Mouse (Mus musculus) right cerebral cortex, postnatal 10 days (tissue): Measurements from ENCODE around the gene Rassf4.

Experiments
- DNase-seq, 2 experiments: peaks; one replicate each; pipeline ENCODE4 v3.0.0; 2021; ENCODE audit warnings: low spot score in 2 of 2

Rassf4 gene

DNA sequence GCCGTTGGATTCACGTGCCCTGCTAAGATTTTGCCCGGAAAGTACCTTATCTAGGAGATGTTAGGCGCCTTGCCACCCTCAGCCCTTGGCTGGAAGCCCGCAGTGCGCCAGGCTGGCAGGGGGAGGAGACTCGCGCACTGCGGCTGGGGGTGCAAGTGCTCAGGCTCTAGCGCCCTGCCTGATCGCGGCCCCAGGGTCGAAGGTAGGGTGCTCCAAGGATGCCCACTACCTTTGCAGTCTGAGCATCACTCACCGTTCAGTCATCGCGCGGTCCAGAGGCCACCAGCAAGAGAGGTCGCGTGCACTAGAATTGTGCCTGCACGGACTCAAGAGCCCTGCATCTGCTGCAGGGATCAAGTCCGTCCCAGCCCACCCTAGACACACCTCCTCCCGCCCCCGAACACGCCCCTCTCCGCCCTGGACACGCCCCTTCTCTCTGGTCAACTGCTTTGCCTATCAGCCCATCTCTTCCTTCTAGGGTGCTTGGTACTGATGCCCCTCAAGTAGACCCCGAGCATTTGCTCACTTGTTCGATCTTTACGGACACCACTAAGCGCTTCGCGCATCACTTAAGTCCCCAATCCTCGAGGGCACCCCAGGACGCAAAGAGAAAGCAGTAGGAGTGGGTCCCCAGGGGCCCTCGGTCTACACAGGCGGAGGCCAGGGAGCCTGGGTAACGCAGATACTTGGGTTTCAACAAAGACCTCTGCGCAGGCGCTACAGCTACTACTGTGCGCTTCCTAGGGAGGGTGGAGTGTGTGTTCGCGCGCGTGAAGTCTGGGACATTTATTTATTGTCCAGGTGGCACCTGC is at the start of gene Rassf4:
Gene Rassf4 (minus strand): TSS at position 482 of the 812 bp plus-strand sequence.
- DNase-seq = peak; percentile 77 to 79

DNA sequence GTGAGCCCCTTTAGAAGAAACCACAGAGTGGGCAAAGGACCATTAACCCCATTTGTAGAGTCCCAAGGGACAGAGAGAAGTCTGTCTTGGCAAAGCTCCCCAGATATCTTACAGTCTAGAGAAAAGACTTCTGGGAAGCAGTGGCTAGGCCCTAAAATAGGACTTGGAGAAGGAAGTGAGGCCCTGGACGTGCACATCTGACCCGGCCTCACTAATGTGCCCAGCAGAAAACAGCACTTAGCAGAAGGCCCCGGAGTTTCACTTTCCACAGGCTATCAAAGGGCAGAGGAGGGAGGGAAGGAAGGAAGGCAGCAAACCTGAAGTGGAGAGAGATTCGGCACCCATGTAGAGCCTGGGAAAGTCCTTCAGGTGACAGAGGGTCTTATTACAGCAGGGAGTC is 45.2 kb upstream of the Rassf4 start:
- DNase-seq = peak in 1 of 2 experiments; percentile 36

- no peak for DNase-seq
Measured at GRCm38 (mm10) chr6:116718361-116718760, 44.6 kb upstream of the Rassf4 start.

DNA sequence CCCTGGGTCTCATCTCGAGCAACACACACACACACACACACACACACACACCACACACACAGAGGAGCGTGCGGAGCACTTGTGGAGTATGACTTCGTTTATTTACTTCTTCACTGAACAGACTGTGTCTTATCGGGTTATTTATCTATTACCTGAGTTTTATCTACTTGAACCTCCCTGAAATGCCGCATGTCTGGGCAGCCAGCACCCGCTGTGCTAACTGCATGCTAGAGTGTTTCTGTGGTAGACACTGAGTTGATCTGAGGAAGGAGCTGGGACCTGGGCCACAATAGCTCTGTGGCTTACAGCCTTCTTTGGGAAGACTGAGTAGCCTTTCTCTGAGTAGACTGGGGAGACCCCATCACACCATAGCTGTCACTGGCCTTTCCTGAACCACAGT is 44.1 kb upstream of the Rassf4 start:
- no peak for DNase-seq

- DNase-seq = no peak
Measured at GRCm38 (mm10) chr6:116716666-116717065, 42.9 kb upstream of the Rassf4 start, which contains the start of gene Tmem72. Gene Tmem72 (minus strand): TSS chr6:116716913.

DNA sequence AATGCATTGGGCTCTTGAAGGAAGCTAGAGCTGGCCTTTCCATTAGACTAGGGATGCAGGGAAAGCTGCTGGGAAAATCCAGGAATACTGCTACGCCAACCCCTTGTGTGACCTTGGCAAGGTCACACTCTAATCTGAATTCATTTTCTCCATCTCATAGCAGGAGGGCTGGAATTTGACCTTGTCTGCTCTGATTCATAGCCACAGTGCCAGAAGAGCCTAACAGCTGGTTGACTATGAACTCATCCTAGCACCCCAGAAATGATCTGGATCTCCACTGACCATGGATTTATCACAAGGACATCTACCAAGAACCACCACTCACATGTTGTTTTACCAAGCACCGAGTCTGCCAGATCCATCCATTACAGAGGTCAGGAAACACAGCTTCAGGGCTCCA is 41.4 kb upstream of the Rassf4 start:
- no peak for DNase-seq

DNA sequence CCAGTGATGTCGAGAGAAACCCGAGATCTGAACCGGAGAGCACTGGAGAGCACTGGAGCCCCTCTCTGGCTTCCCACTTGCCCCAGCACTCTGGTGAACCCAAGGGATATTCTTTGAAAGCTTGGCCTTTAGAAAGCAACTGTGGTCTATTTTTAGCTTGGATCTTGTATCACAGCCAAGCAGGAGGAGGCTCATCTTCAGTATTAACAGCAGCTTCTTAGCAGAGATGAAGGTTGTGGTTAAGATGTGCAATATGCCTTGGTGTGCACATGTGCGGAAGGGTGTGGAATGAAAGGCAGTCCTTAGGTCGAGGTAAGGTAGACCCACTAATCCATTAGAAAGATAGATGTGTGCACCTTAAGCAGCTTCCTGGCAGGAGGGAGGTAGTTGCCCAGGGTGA is 40.8 kb upstream of the Rassf4 start:
- no peak for DNase-seq

GRCm38 (mm10) chr6:116713966-116714365 is 40.2 kb upstream of the Rassf4 start:
- DNase-seq = no peak

DNA sequence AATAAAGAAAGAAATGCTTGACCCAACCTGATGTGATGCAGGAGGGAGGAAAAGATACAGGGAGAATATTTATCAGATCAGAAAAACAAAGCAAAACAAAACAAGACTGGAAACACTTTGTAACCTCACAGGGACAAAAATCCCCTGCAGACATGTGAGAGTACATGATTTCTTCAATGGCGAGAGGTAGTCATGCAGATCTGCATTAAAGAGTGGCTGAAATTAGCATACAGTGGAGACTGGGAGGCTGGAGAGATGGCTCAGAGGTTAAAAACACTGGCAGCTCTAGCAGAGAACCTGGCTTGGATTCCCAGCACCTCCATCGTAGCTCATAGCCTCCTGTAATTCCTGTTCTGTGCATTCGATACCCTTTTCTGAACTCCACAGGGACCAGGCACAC is 38.8 kb upstream of the Rassf4 start:
- DNase-seq = no peak

GRCm38 (mm10) chr6:116712062-116712461 is 38.3 kb upstream of the Rassf4 start:
- peak in 1 of 2 experiments; percentile 13 for DNase-seq

GRCm38 (mm10) chr6:116704320-116704719 is 30.6 kb upstream of the Rassf4 start:
- peak in 1 of 2 experiments; percentile 13 for DNase-seq

DNA sequence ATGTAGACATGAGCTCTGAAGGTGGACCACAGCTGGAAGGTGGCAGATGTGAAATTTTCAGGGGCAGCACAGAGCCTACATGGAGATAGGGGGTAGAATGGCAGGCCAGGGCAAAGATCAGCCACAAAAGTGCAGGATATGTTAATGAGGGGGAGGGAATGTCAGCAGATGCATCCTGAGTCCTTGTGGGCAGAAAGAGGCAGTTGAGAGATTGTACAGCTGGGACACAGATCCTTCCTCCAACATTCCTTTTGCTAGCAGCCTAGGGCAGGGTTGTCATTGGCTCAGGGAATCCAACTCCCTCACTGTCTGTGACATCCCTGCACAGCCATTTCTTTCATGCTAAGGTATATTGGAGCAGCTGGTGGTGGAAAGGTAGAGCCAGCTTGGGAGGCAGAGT is 27.1 kb upstream of the Rassf4 start:
- DNase-seq = no peak

DNA sequence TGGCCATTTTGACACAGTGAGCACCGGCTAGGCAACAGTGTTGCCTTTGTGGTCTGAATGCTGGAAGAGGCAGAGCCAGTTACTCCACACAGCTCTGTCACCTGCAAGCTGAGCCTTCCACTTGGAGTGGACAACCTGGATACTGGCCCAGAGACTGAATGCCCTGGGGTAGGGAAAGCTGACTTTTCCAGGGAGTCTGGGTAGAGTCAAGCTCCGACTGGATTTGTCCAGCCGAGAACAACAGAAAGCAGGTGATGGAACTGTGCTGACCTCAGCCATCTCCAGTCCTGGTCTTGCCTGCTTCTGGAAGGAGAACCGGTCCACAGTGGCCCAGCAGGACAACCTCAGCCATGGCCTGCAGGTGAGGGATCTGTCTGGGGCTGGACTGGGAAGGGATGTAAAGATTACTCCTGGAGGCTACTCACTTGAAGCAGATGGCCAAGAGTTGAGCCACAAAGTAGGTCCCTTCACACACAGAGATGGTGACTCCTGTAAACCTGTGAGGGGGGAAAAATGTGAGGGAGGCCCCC is 24.2 kb upstream of the Rassf4 start:
- DNase-seq = no peak

DNA sequence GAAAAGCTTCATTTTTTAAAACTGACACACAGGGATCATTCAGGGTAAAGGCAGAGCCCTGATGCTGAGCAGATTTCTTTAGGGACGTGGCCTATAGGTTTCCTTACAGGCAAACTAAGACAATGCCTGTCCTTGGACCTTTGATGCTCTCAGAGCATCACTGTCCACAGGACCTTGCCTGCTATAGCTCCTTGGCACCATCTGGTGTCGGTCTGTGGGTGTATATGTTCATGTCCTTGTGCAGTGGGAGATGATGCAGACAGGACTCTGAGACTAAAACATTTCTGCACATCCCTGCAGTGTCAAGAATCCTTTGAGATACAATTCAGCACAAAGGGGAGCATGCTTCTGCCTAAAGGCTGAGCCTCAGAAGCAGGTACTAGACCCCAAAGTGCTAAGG is 23.7 kb upstream of the Rassf4 start:
- DNase-seq = no peak

DNA sequence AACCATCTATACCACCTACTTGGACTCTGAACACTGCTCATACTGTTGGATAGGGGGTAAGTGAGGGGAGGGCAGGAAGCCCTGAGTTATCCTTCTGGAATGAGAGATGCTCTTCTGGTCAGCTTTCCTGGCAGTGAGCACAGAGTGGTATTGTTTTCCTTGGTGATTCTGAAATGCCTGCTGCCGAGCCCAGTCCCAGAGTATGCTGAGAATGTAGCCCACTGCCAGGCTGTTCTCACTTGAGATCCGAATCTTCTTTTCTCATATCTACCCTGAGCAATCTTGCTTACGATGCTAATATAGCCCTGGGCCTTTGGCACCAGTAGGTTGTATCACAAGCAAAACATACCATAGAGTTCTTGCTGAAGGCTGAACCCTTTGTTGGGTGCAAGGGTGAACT is 20.6 kb upstream of the Rassf4 start:
- DNase-seq = peak in 1 of 2 experiments; percentile 23

DNA sequence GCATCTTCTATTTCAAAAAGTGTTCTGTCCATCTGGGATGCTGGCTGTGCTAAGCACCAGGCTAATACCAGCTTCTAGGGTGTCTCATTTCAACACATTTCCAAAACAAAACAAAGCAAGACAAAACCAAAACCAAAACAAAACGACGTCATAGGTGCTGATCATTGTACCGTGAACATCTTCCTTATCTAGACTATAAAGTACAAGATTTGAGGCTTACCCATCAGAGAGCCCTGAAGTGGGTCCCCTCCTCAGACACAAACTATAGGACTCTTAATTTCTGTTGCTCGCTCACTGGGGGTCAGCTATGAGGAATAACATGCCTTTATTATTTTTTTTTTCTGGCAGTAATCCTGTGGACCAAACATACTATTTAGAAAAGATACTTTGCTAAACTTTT is 19.9 kb upstream of the Rassf4 start:
- DNase-seq = no peak

- peak; percentile 47 to 54 for DNase-seq
Measured at GRCm38 (mm10) chr6:116682317-116682716, 8.6 kb upstream of the Rassf4 start.

DNA sequence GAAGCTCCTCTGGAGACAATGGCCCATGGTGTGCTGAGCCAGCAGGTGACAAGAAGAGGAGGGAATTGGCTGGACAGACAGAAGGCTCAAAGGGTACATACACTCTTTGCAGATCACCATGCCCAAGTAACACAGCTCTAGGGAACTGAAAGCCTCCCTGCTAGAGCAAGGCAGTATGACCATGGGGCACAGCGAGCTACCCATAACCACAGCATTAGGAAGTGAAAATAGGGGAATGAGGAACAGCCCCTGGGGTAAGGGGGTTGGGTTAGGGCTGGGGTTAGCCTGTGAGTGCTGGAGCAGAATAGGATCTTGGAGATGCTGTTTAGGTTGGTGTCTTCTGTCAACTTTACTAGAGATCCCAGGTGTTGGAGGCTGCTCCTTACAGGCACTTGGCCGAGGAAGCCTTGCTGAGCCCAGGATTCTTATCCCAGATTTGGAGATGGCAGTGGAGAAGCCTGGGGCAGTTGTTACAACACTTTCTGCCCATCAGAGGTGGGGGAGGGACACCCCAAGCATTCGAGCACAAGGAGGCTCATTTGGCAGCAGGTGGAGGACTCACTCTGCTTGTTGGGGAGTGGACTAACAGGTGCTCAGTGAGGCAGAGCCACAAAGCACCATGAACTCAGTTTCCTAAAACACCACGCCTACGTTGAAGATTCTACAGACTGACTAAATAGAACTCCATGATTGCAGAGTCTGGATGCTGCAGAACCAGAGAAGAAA is 6.0 kb upstream of the Rassf4 start:
- peak; percentile 39 to 40 for DNase-seq

GRCm38 (mm10) chr6:116677321-116677720 is 3.6 kb upstream of the Rassf4 start:
- DNase-seq = no peak

GRCm38 (mm10) chr6:116676355-116676913 is 2.7 kb upstream of the Rassf4 start:
- DNase-seq = no peak

GRCm38 (mm10) chr6:116674283-116674886 is 633 bp upstream of the Rassf4 start:
- peak in 1 of 2 experiments; percentile 19 for DNase-seq

DNA sequence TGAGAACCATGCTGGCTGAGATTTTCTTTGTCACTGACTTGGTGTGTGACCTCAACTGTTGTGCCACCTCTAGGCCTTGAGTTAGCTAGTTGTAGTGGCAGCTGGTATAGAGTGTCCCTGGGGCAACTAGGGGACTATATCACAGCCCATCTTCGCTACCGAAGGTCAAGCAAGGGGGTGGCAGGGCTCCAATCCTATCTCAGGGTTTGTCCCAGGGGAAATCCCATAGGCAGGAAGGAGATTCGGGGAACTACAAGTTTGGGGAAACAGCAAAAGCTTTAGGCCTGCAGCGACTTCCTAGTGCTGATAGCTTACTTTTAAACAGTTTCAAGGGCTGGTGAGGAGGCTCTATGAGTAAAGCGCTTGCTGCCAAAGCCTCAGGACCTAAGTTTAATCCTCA is 1.4 kb downstream of the Rassf4 start:
- DNase-seq = peak in 1 of 2 experiments; percentile 22
